In the genomic region with DNA sequence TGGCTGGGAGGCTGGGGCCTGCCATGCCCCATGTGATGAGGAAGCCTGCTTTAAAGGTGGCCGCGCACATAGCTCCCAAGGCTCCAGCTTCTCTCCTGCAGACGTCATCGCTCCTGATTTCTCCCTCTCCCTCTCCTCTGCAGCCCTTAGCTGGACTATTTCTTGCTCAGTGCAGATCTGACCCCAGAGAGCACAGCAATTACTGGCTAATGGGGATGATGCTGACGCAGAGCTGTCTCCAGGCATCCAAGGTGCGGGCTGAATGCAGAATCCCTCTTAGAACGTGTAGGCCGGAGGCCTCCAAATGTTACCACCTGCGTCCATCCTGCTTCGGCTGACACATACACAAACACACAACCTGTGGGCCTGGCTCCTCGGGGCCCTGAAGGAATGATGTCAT, we compare ENCODE assay signal across 17 mouse cellular contexts.
DNase-seq lines count a peak whose midpoint lies in the region; ATAC-seq and TF ChIP-seq lines count a peak whose summit lies in the region.
"Had no signal": no experiment of that assay in that cellular context is flagged by ENCODE, and none has a peak within 500 bp of the region (broad histone marks: within the 10 kb centered on the region; RNA-seq: fewer than 3 reads in every experiment).

No protein-coding gene starts in this region.

- H3K4me1 ChIP-seq in heart, embryonic 10.5 days = peaks cover 37% of the 10 kb centered on the region
- H3K4me1 ChIP-seq in heart, embryonic 11.5 days (ENCODE audit: control insufficient read depth, insufficient read depth, low read length) = peaks cover 7% of the 10 kb centered on the region
- peaks cover 55% of the 10 kb centered on the region for H3K4me1 ChIP-seq in embryonic facial prominence, embryonic 10.5 days
- peaks cover 49% of the 10 kb centered on the region for H3K4me1 ChIP-seq in hindbrain, embryonic 13.5 days (replicated peaks)
- peaks cover 38% of the 10 kb centered on the region for H3K4me1 ChIP-seq in midbrain, embryonic 13.5 days (replicated peaks)
- H3K4me1 ChIP-seq in lung, adult 2 months (ENCODE audit: control insufficient read depth, insufficient read depth, low read length) = peaks cover 2% of the 10 kb centered on the region; the same call in 1 of the 2 replicates

- H3K4me3 ChIP-seq in heart, embryonic 10.5 days = no peak overlapping the region
- no peak overlapping the region for H3K4me3 ChIP-seq in heart, embryonic 11.5 days (ENCODE audit: low read depth, low read length)
- no peak overlapping the region for H3K4me3 ChIP-seq in embryonic facial prominence, embryonic 10.5 days
- no peak overlapping the region for H3K4me3 ChIP-seq in hindbrain, embryonic 13.5 days
- no peak overlapping the region for H3K4me3 ChIP-seq in midbrain, embryonic 13.5 days (replicated peaks)
- H3K4me3 ChIP-seq in lung, adult 2 months (replicated peaks; ENCODE audit: extremely low read depth, low read depth, low read length) = no peak overlapping the region
- H3K4me3 ChIP-seq: heart, adult 2 months had no signal

- no peak for ATAC-seq in heart, embryonic 11.5 days (replicated peaks; ENCODE audit: insufficient number of reproducible peaks, low FRiP score, low TSS enrichment)
- ATAC-seq in hindbrain, embryonic 13.5 days (ENCODE audit: low FRiP score) = peak; percentile 26; the same call in 1 of the 2 replicates
- peak; percentile 34 for ATAC-seq in midbrain, embryonic 13.5 days

- no peaks in the 10 kb centered on the region for H3K9me3 ChIP-seq in heart, embryonic 10.5 days
- H3K9me3 ChIP-seq in heart, embryonic 11.5 days (replicated peaks; ENCODE audit: control insufficient read depth, low read length) = no peaks in the 10 kb centered on the region
- no peaks in the 10 kb centered on the region for H3K9me3 ChIP-seq in embryonic facial prominence, embryonic 10.5 days
- H3K9me3 ChIP-seq in hindbrain, embryonic 13.5 days = no peaks in the 10 kb centered on the region
- H3K9me3 ChIP-seq in midbrain, embryonic 13.5 days = no peaks in the 10 kb centered on the region

- no peaks in the 10 kb centered on the region for H3K36me3 ChIP-seq in heart, embryonic 10.5 days
- no peaks in the 10 kb centered on the region for H3K36me3 ChIP-seq in heart, embryonic 11.5 days (ENCODE audit: control insufficient read depth, insufficient read depth, low read length)
- no peaks in the 10 kb centered on the region for H3K36me3 ChIP-seq in embryonic facial prominence, embryonic 10.5 days (replicated peaks)
- no peaks in the 10 kb centered on the region for H3K36me3 ChIP-seq in hindbrain, embryonic 13.5 days
- no peaks in the 10 kb centered on the region for H3K36me3 ChIP-seq in midbrain, embryonic 13.5 days

- no peaks in the 10 kb centered on the region for H3K27me3 ChIP-seq in heart, embryonic 10.5 days (ENCODE audit: insufficient read depth, poor library complexity, severe bottlenecking)
- H3K27me3 ChIP-seq in heart, embryonic 11.5 days (ENCODE audit: control insufficient read depth, insufficient read depth, low read length) = no peaks in the 10 kb centered on the region
- peaks cover 27% of the 10 kb centered on the region; the same call in 1 of the 2 replicates for H3K27me3 ChIP-seq in embryonic facial prominence, embryonic 10.5 days (replicated peaks; ENCODE audit: low read depth, poor library complexity, severe bottlenecking)
- H3K27me3 ChIP-seq in hindbrain, embryonic 13.5 days = 0 out of 2 replicates have a peak, but pooled peaks cover 2% of the 10 kb centered on the region
- H3K27me3 ChIP-seq in midbrain, embryonic 13.5 days = no peaks in the 10 kb centered on the region

- 77% methylated on average over 11 of the region's 11 CpGs for WGBS in heart, embryonic 10.5 days
- 71% methylated on average over 11 of the region's 11 CpGs for WGBS in heart, embryonic 11.5 days (ENCODE audit: insufficient replicate concordance)
- 73% methylated on average over 11 of the region's 11 CpGs for WGBS in embryonic facial prominence, embryonic 10.5 days
- WGBS in hindbrain, embryonic 13.5 days = 64% methylated on average over 11 of the region's 11 CpGs
- WGBS in midbrain, embryonic 13.5 days = 76% methylated on average over 11 of the region's 11 CpGs
- WGBS in lung, adult 2 months = 92% methylated on average over 11 of the region's 11 CpGs

- H3K27ac ChIP-seq in heart, embryonic 10.5 days = peak overlapping the region; percentile 29; the same call in 1 of the 2 replicates
- H3K27ac ChIP-seq in heart, embryonic 11.5 days (ENCODE audit: low read depth, low read length) = no peak overlapping the region
- H3K27ac ChIP-seq in embryonic facial prominence, embryonic 10.5 days (replicated peaks) = 0 out of 2 replicates have a peak overlapping the region, but pooled peaks have one; percentile 37
- H3K27ac ChIP-seq in hindbrain, embryonic 13.5 days = peak overlapping the region; percentile 49
- peak overlapping the region; percentile 31; the same call in 1 of the 2 replicates for H3K27ac ChIP-seq in midbrain, embryonic 13.5 days
- H3K27ac ChIP-seq: heart, adult 2 months had no signal

- H3K4me2 ChIP-seq in heart, embryonic 11.5 days = no peak overlapping the region
- H3K4me2 ChIP-seq in hindbrain, embryonic 13.5 days = no peak overlapping the region
- no peak overlapping the region for H3K4me2 ChIP-seq in midbrain, embryonic 13.5 days (replicated peaks)
- H3K4me2 ChIP-seq: liver, embryonic 11.5 days had no signal

- DNase-seq in heart, embryonic 10.5 days (ENCODE audit: low spot score) = no peak
- DNase-seq in embryonic facial prominence, embryonic 10.5 days (ENCODE audit: low spot score) = no peak
- no peak for DNase-seq in spleen, postnatal 10 days (ENCODE audit: low spot score in 2 of 2)
- DNase-seq in urinary bladder, postnatal 4 days (ENCODE audit: low spot score in 2 of 2) = no peak
- no peak for DNase-seq in lung, adult 2 months
- DNase-seq: adrenal gland, postnatal 36 days; cerebellum, adult 2 months; gastrocnemius, postnatal 14 days; heart, adult 2 months; kidney, adult 9 months; kidney, postnatal 36 days; lung, adult 18-20 months; right cerebral cortex, adult 18-20 months had no signal

- no peak overlapping the region for H3K9ac ChIP-seq in heart, embryonic 11.5 days (ENCODE audit: low read depth, low read length)
- H3K9ac ChIP-seq in hindbrain, embryonic 13.5 days = no peak overlapping the region
- H3K9ac ChIP-seq in midbrain, embryonic 13.5 days (replicated peaks) = no peak overlapping the region

- TF ChIP-seq CTCF in lung, adult 2 months (IDR thresholded peaks at IDR 0.05; ENCODE audit: insufficient read depth, low read length) = no peak

- TF ChIP-seq POLR2A in lung, adult 2 months (IDR thresholded peaks at IDR 0.05; ENCODE audit: borderline replicate concordance, extremely low read depth, low read depth, low read length) = no peak
